Mouse (Mus musculus) gonadal fat pad, adult 2 months (tissue): ENCODE measurements around the gene 2010005H15Rik. TPM values are rescaled to one million over a fixed set of nuclear protein-coding genes. Genes with fewer than 3 reads are reported as not detected.
"Not testable (repeated sequence)": the region's sequence is repeated elsewhere in the genome, so short reads cannot be mapped to it uniquely, and the experiment has no call there.

Experiments used
- DNase-seq: peaks from one replicate; pipeline ENCODE4 v3.0.0-alpha.2; 2012; ENCODE audit warnings: low read depth
- polyA plus RNA-seq: library from polyadenylated mRNA; depleted of rRNA; stranded (reverse); fragments of >200 nt; gene quantifications from 2 replicates; pipeline ENCODE4 v1.2.3, GENCODE M21; 2012; rRNA removed

The 2010005H15Rik gene
- 0.20 TPM in 1 of 2 replicates, not detected in the other for polyA plus RNA-seq

DNA sequence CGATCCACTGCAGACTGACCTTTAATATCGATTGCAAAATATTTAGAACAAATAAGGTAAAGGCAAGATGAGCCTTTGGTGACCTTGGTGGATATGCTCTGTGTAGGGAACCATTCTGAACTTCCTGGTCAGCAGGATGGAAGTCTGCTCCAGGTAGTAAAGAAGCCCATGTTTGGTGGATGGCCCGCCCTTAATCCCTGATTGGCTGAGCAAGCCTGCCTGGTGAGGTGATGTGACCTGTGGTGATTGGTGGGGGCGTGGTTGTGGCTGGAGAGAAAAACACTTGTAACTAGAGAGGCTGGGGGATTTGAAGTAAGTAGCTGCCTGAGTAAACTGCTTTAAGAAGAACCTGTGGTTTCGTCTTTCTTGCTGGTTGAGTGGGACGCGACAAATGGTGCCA is at the start of gene 2010005H15Rik:
Gene 2010005H15Rik, plus strand, starts transcription at position 301 of the 400 bp plus-strand sequence.
- DNase-seq, result not testable (repeated sequence)

- DNase-seq, result no peak
These were observed 45.2 kb upstream of the 2010005H15Rik start for GRCm38 (mm10) chr16:36176108-36176507.

DNA sequence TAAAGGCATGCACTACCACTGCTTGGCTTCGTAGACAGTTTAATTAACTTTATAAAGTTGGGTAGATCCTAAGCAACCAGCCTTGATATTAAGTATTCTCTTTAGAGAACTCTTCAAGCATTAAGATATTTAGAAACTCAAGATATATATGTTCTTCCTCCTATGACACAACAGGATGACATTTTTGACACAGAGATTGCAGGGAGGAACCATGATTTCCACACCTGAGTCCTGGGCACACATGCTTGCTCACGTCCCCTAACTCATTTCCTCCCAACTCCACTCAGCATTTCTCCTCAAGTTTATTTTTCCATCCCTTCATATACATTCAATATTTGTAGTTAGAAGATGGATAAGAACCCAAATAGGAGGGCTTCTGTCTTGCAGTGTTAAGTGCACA is 41.4 kb upstream of the 2010005H15Rik start:
- no peak for DNase-seq

DNA sequence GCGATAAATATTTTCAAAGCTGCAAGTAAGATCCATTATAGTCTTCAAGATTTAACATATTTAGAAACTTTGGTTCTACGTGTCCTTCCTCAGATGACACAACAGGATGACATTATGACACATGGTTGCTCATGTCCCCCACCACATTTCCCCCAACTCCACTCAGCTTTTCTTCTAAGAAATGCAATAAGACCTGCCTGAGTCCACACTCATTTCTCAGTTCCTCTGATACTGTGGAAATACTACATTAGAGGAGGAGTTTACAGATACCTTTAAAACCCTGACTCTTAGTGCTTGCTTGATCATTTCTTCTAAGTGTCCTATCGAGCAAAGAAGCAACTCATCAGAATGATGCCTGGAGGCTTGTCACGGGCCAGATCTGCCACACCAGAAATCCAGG is 37.4 kb upstream of the 2010005H15Rik start, which contains the start of gene Gm5483:
Gene Gm5483, plus strand, starts transcription at position 301 of the 400 bp plus-strand sequence.
- DNase-seq, result not testable (repeated sequence)

DNA sequence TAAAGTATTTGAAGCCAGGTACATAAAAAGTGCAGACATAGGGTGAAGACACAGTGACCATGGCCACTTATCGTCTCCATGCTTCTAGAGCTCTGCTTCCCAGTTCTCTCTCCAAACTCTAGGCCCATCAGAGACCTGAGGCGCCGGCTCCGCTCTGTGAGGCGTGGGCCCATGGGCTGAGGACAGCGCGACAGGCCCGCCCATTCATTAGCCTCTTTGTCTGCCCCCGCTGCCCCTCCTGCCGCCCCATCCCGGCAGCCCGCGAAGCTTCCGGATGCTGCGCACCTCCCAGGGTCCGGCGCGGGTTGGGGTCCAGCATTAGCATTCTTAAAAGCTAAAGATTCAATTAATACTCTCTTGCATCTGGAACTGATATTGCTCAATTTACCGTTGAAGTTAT is 22.0 kb upstream of the 2010005H15Rik start:
- no peak for DNase-seq

GRCm38 (mm10) chr16:36203846-36204245 is 17.4 kb upstream of the 2010005H15Rik start:
- DNase-seq, result no peak

DNA sequence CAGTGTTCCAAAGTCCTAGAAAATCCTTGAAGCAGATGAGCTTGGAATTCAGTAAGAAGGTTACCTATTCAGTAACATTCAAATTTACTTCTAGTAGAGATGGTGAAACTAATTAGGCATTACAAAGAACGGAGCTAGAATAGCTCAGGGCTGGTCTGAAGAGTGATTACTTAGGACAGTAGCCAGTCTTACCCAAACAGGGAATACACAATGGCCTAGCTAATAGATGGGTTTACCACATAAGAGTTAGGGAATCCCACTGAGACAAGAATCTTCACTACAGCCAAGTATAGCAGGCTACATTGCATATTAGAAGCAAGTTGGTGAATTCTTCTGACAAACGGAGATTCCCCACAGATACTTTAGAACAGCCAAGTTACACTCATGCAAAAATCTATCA is 15.6 kb upstream of the 2010005H15Rik start:
- DNase-seq, result not testable (repeated sequence)

- DNase-seq, result no peak
These were observed 11.3 kb upstream of the 2010005H15Rik start, which contains the start of gene Gm5416 for GRCm38 (mm10) chr16:36209967-36210453. Gm5416 (plus strand) TSS chr16:36210403.

DNA sequence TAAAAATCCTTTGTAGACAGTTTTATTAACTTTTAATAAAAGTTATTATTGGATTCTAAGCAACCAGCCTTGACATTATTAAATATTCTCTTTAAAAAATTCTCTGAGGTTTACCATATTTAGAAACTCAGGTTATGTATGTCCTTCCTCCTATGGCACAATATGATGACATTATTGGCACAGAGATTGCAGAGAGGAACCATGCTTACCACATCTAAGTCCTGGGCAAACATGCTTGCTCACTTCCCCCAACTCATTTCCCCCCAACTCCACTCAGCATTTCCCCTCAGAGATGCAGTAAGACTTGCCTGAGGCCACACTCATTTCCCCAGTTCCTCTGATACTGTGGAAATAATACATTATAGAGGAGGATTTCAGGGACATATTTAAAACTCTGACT is 39.3 kb downstream of the 2010005H15Rik start:
- not testable (repeated sequence) for DNase-seq

DNA sequence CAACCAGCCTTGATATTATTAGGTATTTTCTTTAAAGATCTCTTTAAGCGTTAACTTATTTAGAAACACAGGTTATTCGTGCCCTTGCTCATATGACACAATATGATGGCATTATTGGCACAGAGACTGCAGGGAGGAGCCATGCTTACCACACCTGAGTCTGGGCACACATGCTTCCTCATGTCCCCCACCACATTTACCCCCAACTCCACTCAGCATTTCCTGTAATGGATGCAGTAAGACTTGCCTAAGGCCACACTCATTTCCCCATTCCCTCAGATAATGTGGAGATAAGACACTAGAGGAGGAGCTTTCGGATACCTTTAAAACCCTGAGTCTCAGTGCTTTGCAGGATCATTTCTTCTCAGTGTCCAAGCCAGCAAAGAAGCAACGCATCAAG is 55.5 kb downstream of the 2010005H15Rik start, which contains the start of gene Stfa1:
Gene Stfa1, plus strand, starts transcription at position 156 of the 400 bp plus-strand sequence.
- not testable (repeated sequence) for DNase-seq

DNA sequence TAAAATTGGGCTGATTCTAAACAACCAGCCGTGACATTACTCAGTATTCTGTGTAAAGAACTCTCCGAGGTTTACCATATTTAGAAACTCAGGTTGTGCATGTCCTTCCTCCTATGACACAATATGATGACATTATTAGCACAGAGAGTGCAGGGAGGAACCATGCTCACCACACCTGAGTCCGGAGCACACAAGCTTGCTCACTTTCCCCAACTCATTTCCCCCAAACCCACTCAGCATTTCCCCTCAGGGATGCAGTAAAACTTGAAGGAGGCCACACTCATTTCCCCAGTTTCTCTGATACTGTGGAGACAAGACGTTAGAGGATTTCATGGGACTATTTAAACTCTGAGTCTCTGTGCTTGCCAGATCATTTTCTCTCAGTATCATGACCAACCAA is 67.9 kb downstream of the 2010005H15Rik start:
- DNase-seq, result no peak

Other genes with a start within 250 kb of the 2010005H15Rik start
- 8.9 and 9.4 TPM in 2 replicates for gene Kpna1, start 242.7 kb upstream of the 2010005H15Rik start, polyA plus RNA-seq
- 2.8 and 2.9 TPM in 2 replicates for gene Wdr5b, start 180.3 kb upstream of the 2010005H15Rik start, polyA plus RNA-seq
- gene Fam162a, start 149.9 kb upstream of the 2010005H15Rik start, polyA plus RNA-seq, result 41.6 and 64.5 TPM in 2 replicates
- gene Ccdc58, start 149.8 kb upstream of the 2010005H15Rik start, polyA plus RNA-seq, result 8.0 and 10.9 TPM in 2 replicates
- gene Csta1, start 90.2 kb upstream of the 2010005H15Rik start, polyA plus RNA-seq, result 0.05 TPM in 1 of 2 replicates, not detected in the other
- not detected in 2 replicates for gene Stfa2l1, start 64.7 kb upstream of the 2010005H15Rik start, polyA plus RNA-seq
- gene Gm5483, start 37.3 kb upstream of the 2010005H15Rik start, polyA plus RNA-seq, result not detected in 2 replicates
- not detected in 2 replicates for gene Gm5416, start 11.1 kb upstream of the 2010005H15Rik start, polyA plus RNA-seq
- not detected in 2 replicates for gene Stfa1, start 55.5 kb downstream of the 2010005H15Rik start, polyA plus RNA-seq
- not detected in 2 replicates for gene BC117090, start 112.9 kb downstream of the 2010005H15Rik start, polyA plus RNA-seq
- not detected in 2 replicates for gene BC100530, start 146.3 kb downstream of the 2010005H15Rik start, polyA plus RNA-seq
- gene Stfa2, start 187.0 kb downstream of the 2010005H15Rik start, polyA plus RNA-seq, result not detected in 2 replicates
- gene Stfa3, start 233.9 kb downstream of the 2010005H15Rik start, polyA plus RNA-seq, result not detected in 2 replicates